ENCODE assay signal across 15 mouse cellular contexts in the genomic region with DNA sequence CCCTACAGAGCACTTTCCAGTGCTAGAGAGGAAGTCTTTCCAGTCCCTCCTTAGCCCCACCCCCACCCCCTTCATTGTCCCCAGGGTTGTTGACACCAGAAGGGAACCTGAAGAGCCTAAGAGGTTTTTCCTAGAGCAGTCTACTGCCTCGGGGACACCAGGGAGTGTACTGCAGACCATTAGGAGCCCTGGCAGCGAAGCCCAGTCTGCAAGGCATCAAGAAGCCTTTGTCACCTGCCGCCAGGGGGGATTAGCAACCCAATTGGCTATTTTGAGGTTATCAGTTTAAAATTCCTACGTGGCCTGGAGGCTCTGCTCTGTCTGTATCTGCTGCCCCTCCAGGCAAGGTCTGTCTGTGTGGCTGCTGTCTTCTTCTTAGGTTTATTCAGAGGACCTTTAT. TPM values are rescaled to one million over a fixed set of nuclear protein-coding genes. Genes with fewer than 3 reads are reported as not detected.
DNase-seq lines count a peak whose midpoint lies in the region; ATAC-seq lines count a peak whose summit lies in the region.
"Had no signal": no experiment of that assay in that cellular context is flagged by ENCODE, and none has a peak within 500 bp of the region (broad histone marks: within the 10 kb centered on the region; RNA-seq: fewer than 3 reads in every experiment).

No protein-coding gene starts in this region.

- peak overlapping the region; percentile 56 for H3K9ac ChIP-seq in heart, embryonic 13.5 days
- H3K9ac ChIP-seq in limb, embryonic 12.5 days (replicated peaks), result no peak overlapping the region
- no peak overlapping the region for H3K9ac ChIP-seq in intestine, embryonic 16.5 days (ENCODE audit: low read depth, low read length)
- H3K9ac ChIP-seq: hindbrain, embryonic 12.5 days had no signal

- peaks cover 38% of the 10 kb centered on the region for H3K4me1 ChIP-seq in heart, embryonic 13.5 days
- H3K4me1 ChIP-seq in limb, embryonic 12.5 days (replicated peaks), result peaks cover 30% of the 10 kb centered on the region
- peaks cover 39% of the 10 kb centered on the region for H3K4me1 ChIP-seq in limb, embryonic 10.5 days
- H3K4me1 ChIP-seq in intestine, embryonic 16.5 days (ENCODE audit: control insufficient read depth, insufficient read depth, low read length), result peaks cover 19% of the 10 kb centered on the region

- no peak for ATAC-seq in heart, embryonic 13.5 days (ENCODE audit: extremely low read depth, insufficient number of reproducible peaks, low FRiP score, low TSS enrichment)
- no peak for ATAC-seq in limb, embryonic 12.5 days (ENCODE audit: insufficient number of reproducible peaks, insufficient read depth, low FRiP score, low TSS enrichment, low read depth)
- 0 out of 2 replicates have a peak, but pooled peaks have one; percentile 26 for ATAC-seq in intestine, embryonic 16.5 days
- ATAC-seq in erythroblast, adult 5-6 weeks (replicated peaks; ENCODE audit: low FRiP score, poor library complexity, severe bottlenecking), result no peak
- ATAC-seq: Patski had no signal

- no peak for DNase-seq in heart, postnatal 10 days
- no peak for DNase-seq in limb, embryonic 10.5 days (ENCODE audit: low spot score)
- DNase-seq in MN1 (ENCODE audit: low spot score), result peak; percentile 34
- no peak for DNase-seq in cerebellum, adult 11-12 months
- DNase-seq: adrenal gland, postnatal 10 days; cerebellum, postnatal 36 days; kidney, postnatal 36 days; thymus, postnatal 14 days had no signal

- peak overlapping the region; percentile 79 for H3K27ac ChIP-seq in heart, embryonic 13.5 days (replicated peaks)
- H3K27ac ChIP-seq in limb, embryonic 12.5 days, result no peak overlapping the region
- no peak overlapping the region for H3K27ac ChIP-seq in limb, embryonic 10.5 days
- no peak overlapping the region for H3K27ac ChIP-seq in intestine, embryonic 16.5 days (ENCODE audit: low read length)
- H3K27ac ChIP-seq: hindbrain, embryonic 12.5 days; left cerebral cortex, adult 2 months had no signal

- intact Hi-C loops in heart, postnatal 10 days (cut with DNase I), result no loop called here

- H3K27me3 ChIP-seq in heart, embryonic 13.5 days (replicated peaks), result no peaks in the 10 kb centered on the region
- H3K27me3 ChIP-seq in limb, embryonic 12.5 days, result peaks cover 33% of the 10 kb centered on the region
- H3K27me3 ChIP-seq in limb, embryonic 10.5 days (ENCODE audit: low read depth, poor library complexity, severe bottlenecking), result peaks cover 20% of the 10 kb centered on the region
- H3K27me3 ChIP-seq in intestine, embryonic 16.5 days (replicated peaks; ENCODE audit: control insufficient read depth, insufficient read depth, low read length), result no peaks in the 10 kb centered on the region
- H3K27me3 ChIP-seq: hindbrain, embryonic 12.5 days; Patski had no signal

- peak overlapping the region; percentile 60 for H3K4me2 ChIP-seq in heart, embryonic 13.5 days
- H3K4me2 ChIP-seq in limb, embryonic 12.5 days, result 0 out of 2 replicates have a peak overlapping the region, but pooled peaks have one; percentile 24
- no peak overlapping the region for H3K4me2 ChIP-seq in intestine, embryonic 16.5 days (ENCODE audit: low read depth, low read length)
- H3K4me2 ChIP-seq: hindbrain, embryonic 12.5 days had no signal

- 5% methylated on average over 4 of the region's 4 CpGs for WGBS in heart, embryonic 13.5 days
- 6% methylated on average over 4 of the region's 4 CpGs for whole genome bisulfite sequencing in limb, embryonic 12.5 days
- WGBS in limb, embryonic 10.5 days, result 6% methylated on average over 4 of the region's 4 CpGs
- WGBS in intestine, embryonic 16.5 days, result 22% methylated on average over 4 of the region's 4 CpGs

- H3K36me3 ChIP-seq in heart, embryonic 13.5 days, result no peaks in the 10 kb centered on the region
- H3K36me3 ChIP-seq in limb, embryonic 12.5 days, result no peaks in the 10 kb centered on the region
- H3K36me3 ChIP-seq in limb, embryonic 10.5 days, result no peaks in the 10 kb centered on the region
- no peaks in the 10 kb centered on the region for H3K36me3 ChIP-seq in intestine, embryonic 16.5 days (ENCODE audit: control insufficient read depth, insufficient read depth, low read length)
- H3K36me3 ChIP-seq: hindbrain, embryonic 12.5 days had no signal

- H3K4me3 ChIP-seq in heart, embryonic 13.5 days, result peak overlapping the region; percentile 28
- no peak overlapping the region for H3K4me3 ChIP-seq in limb, embryonic 12.5 days (replicated peaks)
- H3K4me3 ChIP-seq in limb, embryonic 10.5 days, result no peak overlapping the region
- H3K4me3 ChIP-seq in intestine, embryonic 16.5 days (ENCODE audit: low read length), result no peak overlapping the region
- H3K4me3 ChIP-seq: hindbrain, embryonic 12.5 days; left cerebral cortex, adult 2 months had no signal

- H3K9me3 ChIP-seq in heart, embryonic 13.5 days, result no peaks in the 10 kb centered on the region
- no peaks in the 10 kb centered on the region for H3K9me3 ChIP-seq in limb, embryonic 12.5 days
- no peaks in the 10 kb centered on the region for H3K9me3 ChIP-seq in limb, embryonic 10.5 days (replicated peaks)
- H3K9me3 ChIP-seq in intestine, embryonic 16.5 days (ENCODE audit: control insufficient read depth, low read length), result no peaks in the 10 kb centered on the region
- H3K9me3 ChIP-seq: hindbrain, embryonic 12.5 days had no signal

RNA-seq across cellular contexts. Expression of a gene that starts 26.9 kb away (rescaled TPM):
- polyA plus RNA-seq in heart, embryonic 13.5 days (2015; fragmentation: Nextera tagmentation; extraction: Ambion mirVana), result 0.87 and 0.92 TPM in 2 replicates
- under 1 TPM; 0.22 TPM for total RNA-seq in heart, postnatal 10 days (2021)
- 0.91 and 0.95 TPM in 2 replicates for polyA plus RNA-seq in limb, embryonic 12.5 days (2016; fragmentation: Nextera tagmentation; extraction: Ambion mirVana)
- polyA plus RNA-seq in limb, embryonic 10.5 days (2016; fragmentation: Nextera tagmentation; extraction: Ambion mirVana), result 5.5 and 11.4 TPM in 2 replicates
- 0.32 and 0.33 TPM in 2 replicates for polyA plus RNA-seq in intestine, embryonic 16.5 days (2015; fragmentation: Nextera tagmentation; extraction: Ambion mirVana)
- not detected in 2 replicates for total RNA-seq in erythroblast, adult 5-6 weeks (2015; ENCODE audit: low replicate concordance)
- total RNA-seq in erythroblast, adult 5-6 weeks (2017; ENCODE audit: low replicate concordance), result not detected in 2 replicates
